Mouse (Mus musculus) fibroblast of lung, adult 2 months (primary cell): ENCODE data around the gene Bend7.

Experiments used
- DNase-seq: peaks from one replicate; pipeline ENCODE4 v3.0.0-alpha.2; 2011; ENCODE audit warnings: low read depth

Bend7 gene

GRCm38 (mm10) chr2:4782809-4783641 lies 65.4 kb downstream of the Bend7 start:
- DNase-seq = peak; percentile 40

GRCm38 (mm10) chr2:4784012-4784411 lies 66.4 kb downstream of the Bend7 start:
- DNase-seq = no peak

- DNase-seq = no peak
Measured at GRCm38 (mm10) chr2:4785016-4785415, 67.4 kb downstream of the Bend7 start.

GRCm38 (mm10) chr2:4787223-4787622 lies 69.6 kb downstream of the Bend7 start:
- no peak for DNase-seq

- DNase-seq = no peak
Measured at GRCm38 (mm10) chr2:4791646-4792045, 74.0 kb downstream of the Bend7 start.

GRCm38 (mm10) chr2:4792554-4792953 lies 74.9 kb downstream of the Bend7 start:
- DNase-seq = no peak

GRCm38 (mm10) chr2:4802395-4803176 lies 85.0 kb downstream of the Bend7 start:
- DNase-seq = no peak

- DNase-seq = no peak
Measured at GRCm38 (mm10) chr2:4816308-4816707, 98.7 kb downstream of the Bend7 start.

GRCm38 (mm10) chr2:4817678-4818077 lies 100.0 kb downstream of the Bend7 start:
- DNase-seq = no peak

- no peak for DNase-seq
Measured at GRCm38 (mm10) chr2:4820230-4820629, 102.6 kb downstream of the Bend7 start.

- DNase-seq = no peak
Measured at GRCm38 (mm10) chr2:4824067-4824466, 106.4 kb downstream of the Bend7 start.

GRCm38 (mm10) chr2:4828032-4828431 lies 110.4 kb downstream of the Bend7 start:
- no peak for DNase-seq

GRCm38 (mm10) chr2:4828446-4828997 lies 110.9 kb downstream of the Bend7 start:
- DNase-seq = no peak

- DNase-seq = no peak
Measured at GRCm38 (mm10) chr2:4829007-4829406, 111.4 kb downstream of the Bend7 start.

GRCm38 (mm10) chr2:4829489-4830065 lies 111.9 kb downstream of the Bend7 start:
- DNase-seq = no peak

GRCm38 (mm10) chr2:4831493-4831892 lies 113.9 kb downstream of the Bend7 start:
- no peak for DNase-seq

GRCm38 (mm10) chr2:4832166-4832565 lies 114.5 kb downstream of the Bend7 start:
- DNase-seq = no peak

GRCm38 (mm10) chr2:4849449-4849848 lies 131.8 kb downstream of the Bend7 start:
- DNase-seq = no peak
